Mouse (Mus musculus) hematopoietic stem cell, adult 5-6 weeks (primary cell): ENCODE data around the gene Mindy4. TPM values are rescaled to one million over a fixed set of nuclear protein-coding genes. Genes with fewer than 3 reads are reported as not detected.

Source experiments
- ATAC-seq, 2 experiments: fragments of 125-278 bp in 1 of 2; replicated peaks in 1 of 2; 2 replicates each; pipeline ENCODE4 v1.8.0; 2016 to 2017; ENCODE audit warnings: inconsistent platforms in 2 of 2, mild to moderate bottlenecking in 2 of 2, moderate number of reproducible peaks in 2 of 2, low read depth in 1 of 2, moderate TSS enrichment in 1 of 2; ENCODE audit not compliant: low FRiP score in 2 of 2, poor library complexity in 2 of 2, severe bottlenecking in 2 of 2, insufficient read depth in 1 of 2, low TSS enrichment in 1 of 2
- total RNA-seq: library from RNA; stranded (forward); fragments of 172-1452, 232-1000 nt; gene quantifications from 2 replicates; pipeline ENCODE4 v1.2.3, GENCODE M21; 2017

The Mindy4 gene
- total RNA-seq, 1 experiment from 2014 or later = 14.9 TPM

DNA sequence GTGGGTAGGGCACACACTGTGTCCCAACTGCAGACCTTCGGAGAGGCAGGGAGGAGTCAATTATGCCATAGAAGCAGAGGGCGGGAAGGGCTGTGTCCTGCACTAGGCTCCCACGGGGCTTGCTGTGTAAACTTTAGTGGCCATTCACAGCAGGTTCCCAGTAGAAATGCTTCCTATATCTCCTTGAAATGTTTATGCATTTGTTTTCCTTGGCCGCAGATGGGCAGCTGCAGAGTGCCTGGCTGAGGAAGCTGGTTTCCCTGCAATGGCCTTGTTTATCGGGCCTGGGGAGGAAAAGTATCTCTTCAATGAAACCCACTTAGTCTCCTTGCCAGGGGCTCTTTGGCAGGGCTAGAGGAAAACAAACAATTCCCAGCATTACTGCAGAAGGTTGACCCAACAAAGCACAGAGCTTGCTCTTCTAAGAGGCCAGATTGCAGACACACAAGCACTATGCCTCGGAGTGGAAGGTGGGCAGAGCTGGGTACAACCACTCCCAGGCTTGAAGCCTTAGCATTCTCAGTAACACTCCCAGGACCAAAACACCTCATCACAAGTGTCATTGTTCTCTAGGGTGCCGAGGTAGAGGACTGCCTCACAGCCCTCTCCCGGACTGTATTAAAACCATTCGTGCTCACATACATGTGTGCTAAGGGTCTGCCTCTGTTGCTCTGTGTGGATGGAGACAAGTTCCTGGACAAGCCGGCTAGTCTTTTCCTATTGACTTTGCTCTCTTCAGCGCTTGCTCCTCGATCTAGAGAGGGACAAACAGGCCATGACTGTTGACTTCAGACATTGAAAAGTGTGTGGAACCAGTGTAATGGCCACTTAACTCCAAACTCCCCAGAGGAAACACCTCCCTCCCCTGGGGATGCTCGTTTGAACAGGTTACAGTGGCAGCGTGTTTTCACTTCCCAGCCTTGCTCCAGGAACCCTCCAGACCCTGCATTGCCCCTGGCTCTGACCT, 116.7 kb downstream of the Mindy4 start:
- ATAC-seq = no peak

DNA sequence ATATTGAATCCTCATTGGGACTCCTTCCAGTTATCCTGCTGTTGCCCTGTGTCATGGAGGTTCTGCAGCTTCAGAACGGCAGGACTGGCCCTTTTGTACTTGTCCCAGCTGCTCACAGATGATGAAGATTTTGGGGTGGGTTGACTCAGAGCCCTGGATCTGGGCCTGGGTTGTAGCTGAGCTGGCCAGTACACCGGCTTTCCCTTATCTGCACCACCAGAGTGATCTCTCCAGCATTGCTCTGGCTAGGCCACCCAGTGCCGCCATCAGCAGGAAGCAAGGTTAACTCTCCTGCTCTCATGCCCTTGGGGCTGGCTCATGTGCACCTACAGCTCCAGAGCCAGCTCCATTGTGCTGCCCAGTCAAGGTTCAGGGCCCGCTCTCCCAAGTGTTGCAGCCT, 117.7 kb downstream of the Mindy4 start:
- no peak for ATAC-seq

DNA sequence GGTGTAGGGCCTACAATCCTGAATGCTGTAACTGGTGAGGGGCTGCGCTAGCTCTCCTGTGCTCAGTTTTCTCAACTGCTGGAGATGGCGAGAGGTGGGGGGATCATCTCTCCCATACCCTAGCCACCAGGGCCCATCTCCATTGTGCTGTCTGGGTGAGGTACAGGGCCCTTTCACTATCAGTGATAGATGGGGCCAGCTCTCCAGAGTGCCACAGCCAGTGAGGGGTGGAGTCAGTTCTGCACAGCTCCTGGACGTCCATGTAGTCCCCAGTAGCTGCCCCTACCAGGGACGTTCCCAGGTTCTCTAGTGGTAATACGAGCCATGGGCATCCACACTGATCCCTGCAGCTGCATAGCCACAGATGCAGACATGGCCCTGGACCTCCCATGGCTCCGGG, 118.3 kb downstream of the Mindy4 start:
- no peak for ATAC-seq

DNA sequence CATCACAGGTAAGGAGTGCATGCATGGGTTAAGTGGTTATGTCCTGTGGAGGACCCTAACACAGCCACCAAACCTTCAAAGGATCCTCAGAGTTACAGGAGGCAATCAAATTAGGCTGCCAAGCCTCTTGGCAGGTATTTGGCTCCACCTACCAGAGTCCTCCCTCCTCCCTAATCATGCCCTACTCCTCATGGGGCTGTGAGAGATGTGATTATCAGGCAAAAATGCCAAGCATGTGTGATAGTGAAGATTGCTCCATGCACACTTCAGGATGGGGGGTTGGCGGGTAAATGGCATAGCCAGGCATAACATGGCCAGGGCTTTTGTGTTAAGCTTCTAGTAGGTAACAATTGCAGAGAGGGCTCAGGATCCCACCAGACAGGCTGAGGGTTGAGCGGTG, 119.8 kb downstream of the Mindy4 start:
- ATAC-seq = no peak

GRCm38 (mm10) chr6:55323908-55324634, 120.9 kb downstream of the Mindy4 start:
- peak; percentile 9 to 40; a peak in 1 of 4 replicates for ATAC-seq

DNA sequence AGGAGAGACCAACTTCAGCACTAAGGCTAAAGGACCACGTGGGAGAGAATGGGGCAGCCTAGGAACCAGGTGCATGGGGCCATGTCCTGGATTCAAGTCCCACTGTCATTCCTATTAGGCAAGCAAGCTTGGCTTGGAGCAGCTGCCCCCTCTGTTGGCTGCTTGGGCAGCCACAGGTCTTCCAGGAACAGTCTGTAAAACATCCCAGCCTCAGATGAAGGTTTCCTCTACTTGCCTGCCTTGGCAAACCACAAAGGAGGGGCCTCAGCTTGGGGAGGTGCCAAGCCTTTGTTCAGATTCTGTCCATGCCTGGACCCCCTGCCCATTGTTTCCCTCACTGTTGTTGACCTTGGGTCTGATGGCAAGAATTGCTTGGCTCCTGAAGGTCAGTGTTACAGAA, 121.6 kb downstream of the Mindy4 start:
- no peak for ATAC-seq

DNA sequence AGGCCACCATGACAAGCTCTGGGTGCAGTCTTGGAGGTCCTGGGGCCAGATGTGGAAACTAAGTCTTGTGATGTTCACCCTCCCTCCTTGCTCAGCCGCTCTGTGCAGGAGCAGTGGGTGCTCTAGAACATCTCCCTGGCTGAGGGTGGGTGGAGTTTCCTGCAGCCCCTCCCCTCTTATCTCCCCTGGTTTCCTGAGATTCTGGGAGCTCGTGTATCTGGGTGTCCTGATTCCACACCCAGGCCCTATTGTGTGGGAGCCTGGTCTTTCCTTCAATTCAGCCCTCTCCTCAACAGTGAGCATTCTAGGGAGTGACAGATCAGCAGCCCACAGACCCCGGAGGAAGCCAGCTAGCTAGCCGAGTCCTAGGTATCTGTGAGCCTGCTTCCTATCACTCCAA, 123.1 kb downstream of the Mindy4 start:
- ATAC-seq = no peak

DNA sequence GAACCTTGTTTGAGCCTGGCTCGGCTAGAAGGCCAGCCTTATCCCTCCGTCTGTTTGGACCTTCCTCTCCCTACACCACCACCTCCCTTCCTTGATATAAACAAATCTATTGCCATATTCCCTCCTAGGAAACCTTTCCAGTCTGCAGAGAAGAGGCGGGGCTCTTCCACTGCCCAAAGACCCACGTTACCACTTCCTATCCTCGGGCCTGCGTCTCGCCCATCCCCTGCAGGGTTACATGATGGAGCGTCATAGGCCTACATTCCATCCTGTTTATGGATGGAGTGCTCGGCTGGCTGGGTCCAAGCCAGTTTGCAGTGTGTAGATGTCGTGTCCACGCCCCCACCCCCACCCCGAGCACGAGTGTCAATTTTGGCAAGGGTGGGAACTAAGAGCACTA, 124.1 kb downstream of the Mindy4 start:
- ATAC-seq = no peak

- no peak for ATAC-seq
These were observed 125.0 kb downstream of the Mindy4 start for GRCm38 (mm10) chr6:55328179-55328578.

DNA sequence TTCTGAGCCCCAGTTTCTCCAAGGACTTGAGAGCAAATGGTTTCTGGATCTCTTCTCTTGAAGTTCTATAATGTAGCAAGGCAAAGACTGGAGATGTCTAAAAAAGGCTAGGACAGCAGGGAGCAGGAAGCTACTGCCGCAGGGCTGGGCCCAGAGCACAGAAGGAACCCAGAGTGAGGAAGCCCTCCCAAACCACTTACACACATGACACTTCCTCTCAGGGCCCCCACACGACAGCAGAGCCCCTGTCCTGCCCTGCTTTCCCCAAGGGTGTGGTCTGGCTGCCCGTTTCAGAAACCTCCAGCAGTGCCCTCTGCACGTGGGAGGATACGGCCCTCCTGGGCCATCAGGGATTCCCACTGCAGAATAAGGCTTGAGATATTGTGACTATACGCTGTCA, 128.1 kb downstream of the Mindy4 start:
- peak; percentile 79 to 84 for ATAC-seq

DNA sequence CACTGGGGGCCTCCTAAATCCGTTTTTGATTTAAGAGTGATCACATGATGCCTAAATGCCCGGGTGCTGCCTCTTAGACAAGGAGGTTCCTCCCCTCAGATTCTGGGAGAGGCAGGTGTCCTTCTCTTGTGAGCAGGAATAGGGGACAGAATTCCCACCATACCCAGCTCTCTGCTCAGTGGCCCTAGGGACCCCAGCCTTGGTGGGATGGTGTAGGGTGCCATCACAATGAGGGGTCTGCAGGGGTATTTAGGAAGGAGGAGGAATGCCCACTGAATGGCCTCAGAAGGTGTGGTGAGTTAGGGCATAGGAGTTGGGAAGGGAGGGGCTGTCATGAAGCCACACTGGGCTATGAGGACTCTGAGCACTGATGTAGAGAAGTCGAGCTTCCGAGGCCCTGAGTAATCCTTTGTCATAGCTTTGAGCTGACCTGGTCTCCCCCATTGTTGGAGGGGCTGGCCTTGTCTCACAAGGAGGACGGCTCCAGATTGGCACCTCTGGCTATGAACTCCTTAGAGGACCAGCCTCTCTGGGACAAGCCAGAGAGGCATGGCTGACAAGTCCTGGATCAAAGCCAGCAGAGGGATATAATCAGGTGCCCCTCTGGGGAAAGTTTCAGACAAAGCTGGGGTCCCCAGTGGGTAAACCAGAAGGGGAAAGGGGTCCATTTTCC, 129.1 kb downstream of the Mindy4 start:
- no peak for ATAC-seq

- no peak for ATAC-seq
These were observed 129.6 kb downstream of the Mindy4 start for GRCm38 (mm10) chr6:55332773-55333109.

- ATAC-seq = peak; percentile 77 to 78
These were observed 132.9 kb downstream of the Mindy4 start, which contains the start of gene Aqp1 for GRCm38 (mm10) chr6:55335989-55336514. Aqp1 (plus strand) TSS chr6:55336432.

DNA sequence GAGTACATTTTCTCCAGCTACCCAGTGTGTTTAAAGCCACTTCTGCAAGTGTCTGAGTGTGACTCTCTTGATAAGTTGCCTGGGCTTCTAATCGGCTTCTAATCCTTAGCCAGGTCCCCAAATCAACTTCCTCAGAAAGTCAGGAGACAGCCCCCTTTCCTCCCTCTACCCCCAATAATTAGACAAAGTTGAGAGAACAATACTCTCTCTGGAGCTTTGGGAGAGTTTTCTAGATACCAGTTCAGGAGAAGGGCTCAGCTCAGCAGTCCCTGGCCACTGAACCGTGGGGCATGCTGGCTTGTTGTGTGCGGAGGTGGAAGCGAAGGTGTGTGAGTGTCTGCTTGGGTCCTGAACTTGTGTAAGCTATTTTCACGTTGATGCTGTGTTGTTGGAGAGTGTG, 134.1 kb downstream of the Mindy4 start:
- ATAC-seq = no peak

GRCm38 (mm10) chr6:55338077-55338476, 134.9 kb downstream of the Mindy4 start:
- ATAC-seq = no peak

DNA sequence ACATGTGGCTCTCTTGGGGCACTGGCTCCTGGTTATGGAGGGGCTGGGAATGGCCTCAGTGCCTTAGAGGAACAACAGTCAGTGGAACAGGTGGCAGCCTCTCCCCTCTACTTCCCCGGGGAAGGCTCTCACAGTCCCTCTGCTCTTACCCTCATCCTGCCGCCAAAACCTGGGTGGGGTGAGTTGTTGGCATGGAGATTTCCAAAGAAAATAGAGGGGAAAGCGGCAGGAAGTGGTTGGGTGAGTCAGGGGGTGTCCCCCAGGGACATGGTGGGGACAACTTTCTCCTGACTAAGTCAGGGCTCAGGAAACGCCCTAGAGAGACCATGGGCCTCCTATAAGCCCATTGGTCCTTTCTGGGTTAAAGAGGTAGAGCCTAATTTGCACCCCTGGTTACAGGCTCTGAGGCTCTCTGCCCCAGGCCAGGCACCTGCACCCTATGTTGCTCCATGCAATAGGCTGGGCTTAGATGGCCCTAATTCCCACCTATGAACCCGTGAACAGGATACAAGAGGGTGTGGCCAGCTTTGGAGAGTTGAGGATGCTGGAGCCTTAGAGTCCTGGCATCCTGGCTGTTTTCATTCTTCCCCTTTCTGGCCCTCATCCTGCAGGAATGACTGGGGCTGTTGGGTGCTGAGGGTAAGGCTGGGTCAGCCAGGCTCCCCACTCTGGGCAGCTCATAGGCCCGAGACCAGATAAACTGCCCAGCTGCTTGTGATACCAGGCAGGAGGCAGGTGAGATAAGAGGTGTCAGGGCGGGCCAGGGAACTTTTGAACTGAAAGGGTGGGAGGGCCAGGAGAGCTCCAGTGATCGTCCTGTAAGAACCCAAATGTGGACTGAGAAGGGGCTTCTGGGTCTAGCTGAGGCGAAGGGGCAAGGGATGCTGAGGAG, 136.0 kb downstream of the Mindy4 start:
- ATAC-seq = no peak

- no peak for ATAC-seq
These were observed 138.5 kb downstream of the Mindy4 start for GRCm38 (mm10) chr6:55341688-55342087.
